In genomic region chr4:144890690-144891120, GRCm38 (mm10) we compare ENCODE assay signal across 8 mouse cellular contexts. TPM values are rescaled to one million over a fixed set of nuclear protein-coding genes. Genes with fewer than 3 reads are reported as not detected.
DNase-seq lines count a peak whose midpoint lies in the region; ATAC-seq lines count a peak whose summit lies in the region.

No protein-coding gene starts in this region.

- intact Hi-C loops in gastrocnemius, postnatal 14 days (cut with DNase I; ENCODE audit: low total_unique reads), result loop anchor here (10.0 kb wide), 1 partner anchor 164 kb away; no protein-coding TSS in a partner anchor

- no peaks in the 10 kb centered on the region for H3K27me3 ChIP-seq in kidney, embryonic 15.5 days
- peaks cover 50% of the 10 kb centered on the region for H3K27me3 ChIP-seq in liver, embryonic 15.5 days
- 0 out of 2 replicates have a peak, but pooled peaks cover 4% of the 10 kb centered on the region for H3K27me3 ChIP-seq in neural tube, embryonic 14.5 days (ENCODE audit: control insufficient read depth, insufficient read depth, low read length)

- no peaks in the 10 kb centered on the region for H3K9me3 ChIP-seq in kidney, embryonic 15.5 days (replicated peaks)
- no peaks in the 10 kb centered on the region for H3K9me3 ChIP-seq in liver, embryonic 15.5 days (replicated peaks)
- no peaks in the 10 kb centered on the region for H3K9me3 ChIP-seq in neural tube, embryonic 14.5 days (ENCODE audit: control insufficient read depth, low read length)

- peak overlapping the region; percentile 93 for H3K27ac ChIP-seq in kidney, embryonic 15.5 days
- H3K27ac ChIP-seq in liver, embryonic 15.5 days (replicated peaks), result 0 out of 2 replicates have a peak overlapping the region, but pooled peaks have one; percentile 73
- H3K27ac ChIP-seq in neural tube, embryonic 14.5 days (ENCODE audit: low read depth, low read length), result no peak overlapping the region

- peaks cover 26% of the 10 kb centered on the region for H3K4me1 ChIP-seq in kidney, embryonic 15.5 days
- peaks cover 29% of the 10 kb centered on the region for H3K4me1 ChIP-seq in liver, embryonic 15.5 days (replicated peaks)
- H3K4me1 ChIP-seq in neural tube, embryonic 14.5 days (ENCODE audit: control insufficient read depth, insufficient read depth, low read length), result peaks cover 14% of the 10 kb centered on the region; the same call in 1 of the 2 replicates

- no peak overlapping the region for H3K4me3 ChIP-seq in kidney, embryonic 15.5 days (replicated peaks)
- H3K4me3 ChIP-seq in liver, embryonic 15.5 days (replicated peaks), result no peak overlapping the region
- H3K4me3 ChIP-seq in neural tube, embryonic 14.5 days (ENCODE audit: low read depth, low read length), result no peak overlapping the region

- DNase-seq in B cell, adult 2 months, result peak; percentile 73 to 74
- peak; percentile 40 for DNase-seq in MN1 (ENCODE audit: low spot score)
- peak; percentile 45 for DNase-seq in gastrocnemius, postnatal 14 days
- peak; percentile 82 for DNase-seq in thymus, postnatal 14 days

- H3K9ac ChIP-seq in kidney, embryonic 15.5 days, result no peak overlapping the region
- H3K9ac ChIP-seq in liver, embryonic 15.5 days, result no peak overlapping the region
- no peak overlapping the region for H3K9ac ChIP-seq in neural tube, embryonic 14.5 days (replicated peaks; ENCODE audit: low read depth, low read length)

- peak; percentile 30 for ATAC-seq in common myeloid progenitor, adult 5-6 weeks (replicated peaks; ENCODE audit: low read depth, poor library complexity, severe bottlenecking)
- 0 out of 2 replicates have a peak, but pooled peaks have one; percentile 7 for ATAC-seq in kidney, embryonic 15.5 days (replicated peaks; ENCODE audit: low FRiP score)
- ATAC-seq in liver, embryonic 15.5 days (ENCODE audit: insufficient read depth), result no peak
- ATAC-seq in neural tube, embryonic 14.5 days (ENCODE audit: low read depth), result peak; percentile 50

- 8% methylated on average over 7 of the region's 7 CpGs for WGBS in kidney, embryonic 15.5 days
- WGBS in liver, embryonic 15.5 days (ENCODE audit: insufficient replicate concordance), result 9% methylated on average over 7 of the region's 7 CpGs
- 2% methylated on average over 7 of the region's 7 CpGs for WGBS in neural tube, embryonic 14.5 days

- peak overlapping the region; percentile 86; the same call in 1 of the 2 replicates for H3K4me2 ChIP-seq in kidney, embryonic 15.5 days
- no peak overlapping the region for H3K4me2 ChIP-seq in liver, embryonic 15.5 days
- H3K4me2 ChIP-seq in neural tube, embryonic 14.5 days (ENCODE audit: low read depth, low read length), result no peak overlapping the region

- no peaks in the 10 kb centered on the region for H3K36me3 ChIP-seq in kidney, embryonic 15.5 days
- H3K36me3 ChIP-seq in liver, embryonic 15.5 days (replicated peaks), result no peaks in the 10 kb centered on the region
- no peaks in the 10 kb centered on the region for H3K36me3 ChIP-seq in neural tube, embryonic 14.5 days (ENCODE audit: control insufficient read depth, insufficient read depth, low read length)

RNA-seq across cellular contexts. Expression of gene Dhrs3, which starts 1.9 kb away (rescaled TPM):
- 37.1 and 46.3 TPM in 2 replicates for total RNA-seq in common myeloid progenitor, adult 5-6 weeks (2017)
- total RNA-seq in gastrocnemius, postnatal 14 days (2021), result 10 to 100 TPM; 33.8 to 48.2 TPM
- 207 TPM in 2 replicates for polyA plus RNA-seq in kidney, embryonic 15.5 days (2015; fragmentation: Nextera tagmentation; extraction: Ambion mirVana)
- 27.6 and 33.3 TPM in 2 replicates for polyA plus RNA-seq in liver, embryonic 15.5 days (2015; fragmentation: Nextera tagmentation; extraction: Ambion mirVana)
- polyA plus RNA-seq in neural tube, embryonic 14.5 days (2014; fragmentation: Nextera tagmentation; extraction: Ambion mirVana), result 17.0 and 30.8 TPM in 2 replicates
